Mouse (Mus musculus): ENCODE measurements around the gene 2510039O18Rik. TPM values are rescaled to one million over a fixed set of nuclear protein-coding genes. Genes with fewer than 3 reads are reported as not detected.

2510039O18Rik gene
- total RNA-seq (2022) = 10 to 100 TPM; 26.2 to 28.7 (median 27.5) TPM

GRCm38 (mm10) chr4:147940576-147941044 is at the start of gene 2510039O18Rik:
Gene 2510039O18Rik, plus strand, starts transcription at chr4:147940895.
- peak; percentile 61 to 75 for DNase-seq (ENCODE audit: low spot score in 2 of 2)

DNA sequence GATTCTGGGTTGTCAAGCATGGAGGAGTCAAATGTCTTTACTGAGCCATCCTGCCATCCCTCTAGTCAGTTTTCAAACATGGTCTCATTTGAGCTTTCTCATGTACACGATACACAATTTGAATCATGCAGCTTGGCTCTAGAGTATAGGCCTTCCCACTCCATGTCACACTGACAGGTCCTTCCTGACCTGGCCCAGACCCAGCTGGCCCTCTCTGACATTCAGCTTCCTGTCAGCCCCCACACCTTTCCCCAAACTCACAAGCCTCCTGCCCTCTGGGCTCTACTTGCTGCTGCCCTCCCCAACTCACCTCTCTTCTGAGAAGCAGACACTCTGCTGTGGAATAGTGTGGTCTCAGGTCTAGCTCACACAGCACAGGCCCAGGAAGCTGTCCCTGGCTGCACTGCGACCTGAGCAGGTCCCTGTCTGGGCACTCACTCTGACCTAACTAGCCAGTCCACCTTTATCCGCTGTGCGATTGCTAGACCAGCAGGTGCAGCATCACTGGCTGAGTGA is 44.8 kb upstream of the 2510039O18Rik start:
- no peak for DNase-seq (ENCODE audit: low spot score in 2 of 2)

GRCm38 (mm10) chr4:147896411-147896810 is 44.3 kb upstream of the 2510039O18Rik start:
- no peak for DNase-seq (ENCODE audit: low spot score in 2 of 2)

- DNase-seq (ENCODE audit: low spot score in 2 of 2) = no peak
Observed at GRCm38 (mm10) chr4:147897348-147897747, 43.3 kb upstream of the 2510039O18Rik start.

- no peak for DNase-seq (ENCODE audit: low spot score in 2 of 2)
Observed at GRCm38 (mm10) chr4:147900452-147900851, 40.2 kb upstream of the 2510039O18Rik start.

- DNase-seq (ENCODE audit: low spot score in 2 of 2) = no peak
Observed at GRCm38 (mm10) chr4:147902906-147903500, 37.7 kb upstream of the 2510039O18Rik start.

- DNase-seq (ENCODE audit: low spot score in 2 of 2) = no peak
Observed at GRCm38 (mm10) chr4:147903601-147904000, 37.1 kb upstream of the 2510039O18Rik start.

DNA sequence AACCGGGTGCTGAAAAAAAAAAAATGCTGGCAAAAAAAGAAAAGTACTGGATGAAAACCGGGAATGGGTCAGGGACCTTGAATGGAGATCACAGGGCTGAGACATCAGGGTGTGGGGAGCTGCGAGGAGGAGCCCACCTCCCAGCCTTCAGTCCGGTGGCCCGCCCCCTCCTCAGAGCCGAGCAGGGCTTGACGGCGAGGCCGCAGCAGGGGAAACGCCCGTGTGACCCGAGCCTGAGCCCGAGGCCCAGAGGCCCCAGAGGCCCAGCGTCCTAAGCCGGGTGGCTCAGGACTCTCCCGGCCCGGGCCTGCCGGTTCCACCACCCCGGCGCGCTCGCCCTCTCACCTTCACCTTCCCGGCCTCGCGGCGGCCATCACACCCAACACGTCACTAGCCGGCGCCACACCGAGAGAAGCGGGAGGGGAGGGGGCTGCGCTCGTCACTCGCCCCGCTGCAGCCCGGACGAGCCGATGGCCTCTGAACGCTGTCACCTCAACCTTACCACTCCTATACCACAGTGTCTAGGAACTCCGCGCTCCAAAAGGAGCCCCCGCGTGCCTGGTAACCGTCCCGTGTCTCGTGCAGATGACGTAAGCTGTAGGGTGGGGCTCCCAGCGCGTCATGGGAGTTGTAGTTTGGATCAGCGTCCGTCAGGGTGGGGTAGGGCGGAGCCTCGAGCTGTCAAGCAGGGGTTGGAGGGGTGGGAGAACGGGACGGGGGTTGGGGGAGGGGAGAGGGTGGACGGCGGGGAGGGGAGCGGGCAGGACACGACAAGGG is 36.2 kb upstream of the 2510039O18Rik start, which contains the start of gene Mfn2:
Gene Mfn2, minus strand, starts transcription at position 392 of the 777 bp plus-strand sequence.
- DNase-seq (ENCODE audit: low spot score in 2 of 2) = peak; percentile 87 to 91

DNA sequence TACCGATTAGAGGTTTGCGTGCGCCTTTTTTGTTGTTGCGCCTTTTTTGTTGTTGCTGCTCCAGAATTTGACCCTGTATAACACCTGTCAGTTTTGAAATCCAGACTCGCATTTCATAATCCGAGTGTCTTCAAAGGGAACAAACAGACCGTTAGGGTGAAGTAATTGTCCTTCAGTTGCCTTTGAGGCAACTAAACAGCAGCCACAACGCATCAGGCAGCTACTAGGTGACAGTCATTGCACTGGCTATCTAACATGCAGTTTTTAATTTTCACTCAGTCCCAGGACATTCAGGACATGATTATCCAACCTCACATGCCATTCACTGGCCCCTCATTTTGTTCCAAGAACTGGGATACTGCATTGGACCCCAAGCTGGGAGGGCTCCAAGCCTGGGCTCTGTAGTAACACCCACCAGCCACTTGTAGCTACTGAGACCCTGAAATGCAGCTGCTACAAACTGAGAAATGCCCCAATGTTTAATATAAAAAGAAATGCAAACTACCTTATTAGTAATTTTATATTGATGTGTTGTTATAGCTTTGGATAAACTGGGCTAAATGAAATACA is 35.5 kb upstream of the 2510039O18Rik start:
- no peak for DNase-seq (ENCODE audit: low spot score in 2 of 2)

DNA sequence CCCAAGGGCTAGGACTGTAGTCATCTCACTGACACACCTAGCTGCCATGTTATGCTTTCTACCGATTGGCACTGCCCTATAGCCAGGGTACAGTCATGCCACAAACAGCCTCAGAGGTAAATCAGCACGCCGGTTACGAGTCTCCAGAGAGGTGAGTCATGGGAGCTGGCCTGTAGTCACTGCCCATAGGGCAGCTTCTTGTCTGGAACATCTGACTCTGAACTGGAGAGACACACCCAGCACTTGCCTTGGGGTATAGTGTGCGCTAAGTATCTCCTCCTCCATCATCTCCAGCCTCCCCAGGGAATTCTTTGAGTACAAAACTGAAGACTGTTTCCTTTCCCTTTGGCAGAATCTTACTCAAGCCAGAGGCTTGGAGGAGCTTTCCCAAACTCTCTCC is 34.5 kb upstream of the 2510039O18Rik start:
- DNase-seq (ENCODE audit: low spot score in 2 of 2) = no peak

- no peak for DNase-seq (ENCODE audit: low spot score in 2 of 2)
Observed at GRCm38 (mm10) chr4:147909486-147909885, 31.2 kb upstream of the 2510039O18Rik start.

GRCm38 (mm10) chr4:147918459-147919121 is 22.1 kb upstream of the 2510039O18Rik start:
- DNase-seq (ENCODE audit: low spot score in 2 of 2) = no peak

DNA sequence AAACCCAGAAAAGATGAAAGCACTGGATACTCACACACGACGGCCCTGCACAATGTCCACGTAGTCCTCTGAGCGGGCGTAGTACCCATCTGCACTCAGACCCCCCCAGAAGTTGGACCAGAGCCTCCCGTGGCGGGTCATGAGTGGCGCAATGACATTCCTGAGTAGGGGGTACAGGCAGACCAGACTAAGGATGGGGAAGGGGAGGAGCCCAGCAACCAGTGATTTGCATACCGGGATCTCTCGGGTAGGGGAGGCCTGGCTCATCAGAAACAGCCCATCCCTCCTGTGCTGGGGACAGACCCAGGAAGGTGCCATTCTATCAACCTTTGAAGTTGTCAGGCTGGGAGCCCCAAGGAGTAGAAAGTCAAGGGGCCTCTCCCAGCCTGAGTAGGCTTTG is 19.7 kb upstream of the 2510039O18Rik start:
- no peak for DNase-seq (ENCODE audit: low spot score in 2 of 2)

DNA sequence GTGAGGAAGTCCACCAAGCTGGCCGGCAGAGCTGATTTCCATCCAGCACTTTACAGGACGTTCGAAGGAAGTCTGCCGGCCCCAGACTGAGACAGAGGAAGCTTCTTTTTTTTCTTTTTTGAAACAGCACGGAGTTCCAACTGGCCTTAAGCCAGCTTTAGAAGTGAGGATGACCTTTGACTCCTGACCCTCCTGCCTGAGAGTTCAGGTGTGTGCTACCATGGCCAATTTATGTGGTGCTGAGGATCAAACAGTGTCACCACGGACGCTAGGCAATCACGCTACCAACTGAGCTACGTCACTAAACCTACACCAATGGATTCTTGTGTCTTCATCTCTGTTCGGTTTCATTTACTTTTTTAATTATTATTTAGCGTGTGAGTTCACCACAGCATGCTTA is 18.4 kb upstream of the 2510039O18Rik start:
- no peak for DNase-seq (ENCODE audit: low spot score in 2 of 2)

DNA sequence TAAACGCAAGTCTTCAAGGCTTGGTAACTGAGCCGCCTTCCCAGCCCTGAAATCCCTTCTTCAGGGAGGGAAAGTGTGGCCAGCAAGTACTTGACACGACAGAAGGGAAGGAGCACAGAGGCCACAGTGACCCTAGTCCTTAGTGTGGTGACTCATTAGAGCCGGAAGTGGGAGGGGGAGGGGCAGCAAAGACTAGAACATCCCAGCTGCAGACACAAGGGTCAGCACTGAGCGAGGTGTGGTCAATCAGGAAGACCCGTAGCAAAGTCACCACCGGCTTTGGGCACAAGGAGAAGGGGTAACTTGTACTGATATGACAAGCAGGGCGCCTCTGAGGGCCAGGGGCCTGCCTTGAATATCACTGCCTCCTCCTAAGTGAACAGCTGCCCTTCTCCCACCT is 13.0 kb upstream of the 2510039O18Rik start:
- DNase-seq (ENCODE audit: low spot score in 2 of 2) = no peak

GRCm38 (mm10) chr4:147928136-147928535 is 12.6 kb upstream of the 2510039O18Rik start:
- DNase-seq (ENCODE audit: low spot score in 2 of 2) = no peak

- DNase-seq (ENCODE audit: low spot score in 2 of 2) = no peak
Observed at GRCm38 (mm10) chr4:147928540-147928939, 12.2 kb upstream of the 2510039O18Rik start.

GRCm38 (mm10) chr4:147930946-147931345 is 9.7 kb upstream of the 2510039O18Rik start:
- no peak for DNase-seq (ENCODE audit: low spot score in 2 of 2)

- DNase-seq (ENCODE audit: low spot score in 2 of 2) = no peak
Observed at GRCm38 (mm10) chr4:147934134-147934533, 6.6 kb upstream of the 2510039O18Rik start.

DNA sequence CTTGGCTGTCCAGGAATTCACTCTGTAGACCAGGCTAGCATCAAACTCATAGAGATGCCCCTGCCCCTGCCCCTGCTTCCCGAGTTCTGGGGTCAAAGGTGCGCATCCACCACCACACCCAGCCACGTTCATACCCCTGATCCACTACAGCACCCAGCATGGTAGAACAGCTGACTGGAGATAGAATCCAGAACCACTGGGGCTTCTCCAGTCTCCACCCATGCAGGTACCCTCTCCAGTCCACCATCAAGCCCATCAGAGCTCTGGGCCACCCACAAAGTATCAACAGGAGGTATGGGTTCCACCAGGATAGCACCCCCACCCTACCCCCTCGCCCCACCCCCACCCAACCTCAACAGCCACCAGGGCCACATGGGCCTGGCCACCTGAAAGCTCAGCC is 6.1 kb upstream of the 2510039O18Rik start:
- DNase-seq (ENCODE audit: low spot score in 2 of 2) = no peak

DNA sequence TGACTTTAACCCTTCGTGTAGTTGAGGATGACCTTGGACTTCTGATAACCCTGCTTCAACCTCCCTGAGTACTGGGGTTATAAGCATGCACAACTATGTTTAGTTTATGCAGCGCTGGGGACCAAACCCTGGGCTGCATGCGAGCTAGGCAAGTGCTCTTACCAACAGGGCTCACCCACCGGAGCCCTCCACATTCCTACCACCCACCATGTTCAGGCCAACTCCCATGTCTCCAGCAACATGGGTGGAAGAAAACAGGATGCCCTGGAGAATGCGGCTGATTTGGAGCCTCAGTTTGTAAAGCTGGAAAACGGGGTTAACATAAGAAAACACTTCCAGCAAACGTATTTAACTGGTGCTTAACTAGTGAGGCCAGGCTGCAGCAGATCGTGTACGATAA is 4.8 kb upstream of the 2510039O18Rik start:
- DNase-seq (ENCODE audit: low spot score in 2 of 2) = no peak

All from left cerebral cortex, adult 8-10 months (tissue).